Mouse (Mus musculus) gastrocnemius, adult 2 months (tissue): ENCODE results near the gene Atl2. TPM values are rescaled to one million over a fixed set of nuclear protein-coding genes. Genes with fewer than 3 reads are reported as not detected.

Source experiments
- DNase-seq: peaks from one replicate; pipeline ENCODE4 v3.0.0; 2022
- H3K27ac ChIP-seq: fragments of 200-600 bp; 2 replicates; pipeline ENCODE4 v1.8.1; 2022; ENCODE audit warnings: mild to moderate bottlenecking
- H3K4me3 ChIP-seq: fragments of 200-600 bp; 2 replicates; pipeline ENCODE4 v1.8.1; 2022; ENCODE audit warnings: mild to moderate bottlenecking, moderate library complexity
- CTCF ChIP-seq: fragments of 200-600 bp; IDR thresholded peaks from 2 replicates; pipeline ENCODE4 v1.8.1; 2022; ENCODE audit warnings: antibody characterized with exemption, mild to moderate bottlenecking, moderate library complexity
- intact Hi-C: fragments of 180-260 bp; cut with DNase I; formaldehyde crosslinking; loops from one replicate; pipeline ENCODE4 v1.15.1; 2025
- long read RNA-seq, 2 experiments: library from polyadenylated mRNA; stranded (forward); transcript quantifications; one replicate each; pipeline ENCODE4 v2.0.0; 2021
- total RNA-seq, 2 experiments: library from RNA; stranded (reverse); gene quantifications; 2 replicates each; pipeline ENCODE4 v1.2.3; 2021

Atl2 gene
- total RNA-seq = 100 to 1,000 TPM; 119 to 137 TPM
- long read RNA-seq, experiment 1, transcript Atl2-201 (13 exons, 3,618 nt) = major isoform, 316 of 351 reads
- long read RNA-seq, experiment 1, partial matches to known transcripts = 19 of 351 reads
- long read RNA-seq, experiment 1, other reads (novel, unspliced or antisense) = 14 of 351 reads
- long read RNA-seq, experiment 2, transcript Atl2-201 (13 exons, 3,618 nt) = major isoform, 264 of 301 reads
- long read RNA-seq, experiment 2, partial matches to known transcripts = 15 of 301 reads
- long read RNA-seq, experiment 2, other reads (novel, unspliced or antisense) = 21 of 301 reads

DNA sequence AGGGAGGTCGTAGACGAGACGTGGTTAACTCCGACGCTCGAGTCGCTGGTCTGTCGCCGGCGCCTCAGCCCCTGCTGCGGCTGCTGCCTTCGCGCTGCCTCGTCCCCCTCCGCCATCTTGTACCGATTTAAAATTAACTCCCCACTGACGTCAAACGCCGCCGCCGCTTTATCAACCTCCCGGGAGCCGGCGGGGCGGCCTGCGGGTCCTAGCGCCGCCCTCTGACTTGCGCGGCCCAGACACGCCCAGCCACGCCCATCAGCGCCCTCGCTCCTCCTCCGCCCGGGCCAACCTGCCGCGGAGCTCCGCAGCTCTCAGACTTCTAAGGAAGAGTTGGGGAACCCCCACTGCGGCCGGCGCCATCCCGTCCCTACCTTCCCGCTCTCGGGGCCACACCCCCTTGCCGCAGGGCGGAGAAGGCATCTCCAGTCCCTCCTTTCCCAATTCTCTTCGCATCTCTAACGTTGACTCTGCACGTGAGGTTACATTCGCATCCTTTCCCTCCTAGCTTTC lies at the start of gene Atl2:
TSS of gene Atl2 (minus strand) at position 213 of the 513 bp plus-strand sequence.
- Histone ChIP-seq H3K4me3 (peak within 1 kb of the TSS; percentile 90), H3K27ac (peak within 1 kb of the TSS; percentile 100)
- peak; percentile 97 for DNase-seq
- intact Hi-C loops = loop anchor here (1.0 to 5.0 kb wide), 4 partner anchors 21 to 99 kb away; no protein-coding TSS in a partner anchor
- no peak for TF ChIP-seq CTCF

DNA sequence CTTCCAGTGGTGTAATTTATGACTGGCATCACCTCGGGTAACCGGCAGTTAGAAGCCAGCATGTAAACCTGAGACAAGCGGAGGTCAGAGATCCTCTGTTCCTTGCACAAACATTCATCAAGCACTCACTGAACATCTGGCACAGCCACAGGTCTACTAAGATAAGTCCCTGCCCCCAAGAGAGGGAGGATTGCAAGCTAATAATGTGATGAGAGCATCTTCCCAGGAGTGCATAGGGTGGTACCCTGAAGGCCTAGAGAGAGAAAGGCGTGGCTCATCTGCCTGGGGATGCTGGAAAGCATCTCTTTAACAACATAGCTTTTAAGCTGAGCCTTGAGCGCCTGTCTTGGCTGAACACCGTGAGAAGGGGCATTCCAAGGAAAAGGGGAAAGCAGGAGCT lies 48.9 kb upstream of the Atl2 start:
- H3K27ac ChIP-seq = no peak overlapping the region
- DNase-seq = no peak
- no peak overlapping the region for H3K4me3 ChIP-seq
- no peak for TF ChIP-seq CTCF
- intact Hi-C loops = no loop called here

DNA sequence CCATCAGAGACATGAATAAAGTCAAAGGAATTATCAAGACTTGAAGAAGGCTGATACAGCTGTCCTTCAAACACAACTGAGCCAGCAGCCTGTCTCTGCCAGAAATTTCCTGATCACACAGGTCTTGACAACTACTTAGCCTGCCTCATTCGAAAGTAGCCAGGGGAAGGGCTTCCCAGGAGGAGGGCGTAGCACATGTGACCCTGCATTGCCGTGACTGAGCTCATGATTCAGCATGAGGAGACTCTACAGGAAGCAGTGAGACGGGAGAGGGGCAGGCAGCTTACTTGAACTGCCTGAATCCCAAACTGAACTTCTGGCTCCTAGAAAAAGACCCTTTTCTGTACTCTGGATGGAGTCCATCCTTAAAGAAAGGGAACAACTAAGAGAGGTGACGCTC lies 46.5 kb upstream of the Atl2 start:
- DNase-seq = no peak
- intact Hi-C loops = no loop called here
- Histone ChIP-seq H3K27ac (no peak overlapping the region), H3K4me3 (no peak overlapping the region)
- TF ChIP-seq CTCF = no peak

DNA sequence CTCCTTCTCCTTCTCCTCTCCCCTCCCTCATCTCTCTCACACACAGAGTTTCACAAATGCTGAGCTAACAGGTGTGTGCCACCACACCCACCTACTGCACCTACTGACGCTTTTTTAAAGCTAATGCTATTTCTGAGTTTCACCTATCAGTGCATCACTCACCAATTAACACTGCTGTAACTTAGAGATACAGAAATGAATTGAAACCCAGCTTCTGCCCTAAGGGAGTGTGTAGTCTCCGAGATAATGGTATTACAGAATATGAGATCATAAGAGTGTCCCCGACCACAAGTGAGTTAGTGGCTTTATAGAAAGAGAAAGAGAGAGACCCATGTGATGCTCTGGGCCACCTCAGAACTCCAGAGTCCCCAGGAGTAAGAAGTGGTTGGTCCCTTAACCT lies 43.2 kb upstream of the Atl2 start:
- Histone ChIP-seq H3K27ac (no peak overlapping the region), H3K4me3 (no peak overlapping the region)
- no peak for DNase-seq
- intact Hi-C loops = no loop called here
- no peak for TF ChIP-seq CTCF

DNA sequence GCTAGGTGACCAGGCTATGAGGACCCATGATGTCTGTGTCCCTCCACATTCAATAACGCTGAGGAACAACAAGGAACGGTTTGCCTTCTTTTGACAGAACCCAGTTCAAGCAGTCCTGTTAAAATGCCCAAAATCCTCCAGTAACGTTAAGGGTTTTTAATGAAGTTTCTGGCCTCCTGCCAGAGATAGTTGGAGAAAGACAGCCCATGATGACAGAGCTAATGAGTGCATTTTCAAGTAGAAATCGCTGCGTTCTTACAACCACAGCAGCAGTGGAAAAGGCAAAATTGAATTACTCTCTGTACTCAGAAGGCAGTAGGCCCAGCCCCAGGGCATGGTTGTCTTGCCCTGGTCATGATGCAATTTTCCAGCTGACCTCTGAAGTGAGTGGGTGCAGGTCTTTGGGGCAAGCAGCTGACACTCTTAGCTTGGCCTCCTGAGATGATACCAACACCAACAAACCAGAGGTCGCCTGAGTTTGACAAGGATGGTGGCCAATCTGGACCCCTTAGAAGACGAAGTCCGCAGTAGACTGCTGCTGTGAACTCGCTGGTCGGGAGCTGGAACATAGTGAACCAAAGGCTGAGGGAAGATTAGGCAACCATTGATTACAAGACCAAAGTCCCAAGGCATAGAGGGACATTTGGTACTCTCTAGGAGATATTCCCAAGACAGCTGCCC lies 42.1 kb upstream of the Atl2 start:
- intact Hi-C loops = no loop called here
- DNase-seq = no peak
- no peak for TF ChIP-seq CTCF
- Histone ChIP-seq H3K4me3 (no peak overlapping the region), H3K27ac (no peak overlapping the region)

DNA sequence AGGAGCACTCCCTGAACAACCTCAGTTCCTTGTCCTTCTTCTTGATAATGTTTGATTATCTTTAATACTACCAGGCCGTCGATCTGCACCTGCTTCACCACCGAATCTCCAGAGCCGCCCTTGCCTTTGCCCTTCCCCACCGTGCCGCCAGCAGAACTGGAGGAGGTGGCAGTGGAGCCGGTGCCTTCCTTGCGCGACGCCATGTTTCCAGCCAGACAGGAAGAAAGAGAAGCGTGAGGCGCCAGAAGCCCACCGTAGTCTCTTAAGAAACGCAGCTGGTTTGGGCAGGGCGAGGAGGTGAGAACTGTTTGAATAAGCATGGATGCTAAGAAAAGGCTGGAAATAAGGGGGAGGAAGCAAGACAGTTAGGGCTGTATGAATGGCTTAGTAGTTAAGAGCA lies 38.4 kb upstream of the Atl2 start:
- Histone ChIP-seq H3K27ac (no peak overlapping the region), H3K4me3 (no peak overlapping the region)
- TF ChIP-seq CTCF = no peak
- DNase-seq = no peak
- intact Hi-C loops = no loop called here

DNA sequence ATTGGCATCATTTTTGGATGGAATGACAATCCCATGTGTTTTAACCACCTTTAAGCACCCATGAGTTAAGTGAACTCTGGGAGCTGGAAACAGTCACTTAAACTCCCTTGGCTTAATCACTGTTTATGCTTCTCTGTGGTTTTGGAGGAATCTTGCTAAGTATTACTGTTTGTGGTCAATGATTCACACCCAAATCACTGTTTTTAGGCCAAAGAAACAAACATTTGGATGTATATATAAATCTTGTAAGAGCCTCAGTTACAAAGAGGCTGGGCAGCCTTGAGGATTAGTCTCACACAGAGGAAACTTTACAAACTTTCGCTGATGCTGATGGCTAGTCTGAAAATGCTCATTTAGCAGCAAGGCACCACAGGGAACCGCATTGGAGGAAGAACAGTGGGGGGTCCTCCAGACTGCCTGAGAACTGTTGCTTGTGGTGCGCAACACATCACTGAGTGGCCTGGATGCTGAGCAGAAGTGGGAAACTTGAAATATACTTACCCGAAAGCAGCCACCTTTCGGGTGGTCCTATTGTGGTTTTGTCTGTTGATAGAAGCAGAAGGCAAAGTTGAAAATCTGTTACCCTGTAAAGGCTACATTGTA lies 36.9 kb upstream of the Atl2 start:
- intact Hi-C loops = no loop called here
- TF ChIP-seq CTCF = no peak
- Histone ChIP-seq H3K27ac (no peak overlapping the region), H3K4me3 (no peak overlapping the region)
- no peak for DNase-seq

DNA sequence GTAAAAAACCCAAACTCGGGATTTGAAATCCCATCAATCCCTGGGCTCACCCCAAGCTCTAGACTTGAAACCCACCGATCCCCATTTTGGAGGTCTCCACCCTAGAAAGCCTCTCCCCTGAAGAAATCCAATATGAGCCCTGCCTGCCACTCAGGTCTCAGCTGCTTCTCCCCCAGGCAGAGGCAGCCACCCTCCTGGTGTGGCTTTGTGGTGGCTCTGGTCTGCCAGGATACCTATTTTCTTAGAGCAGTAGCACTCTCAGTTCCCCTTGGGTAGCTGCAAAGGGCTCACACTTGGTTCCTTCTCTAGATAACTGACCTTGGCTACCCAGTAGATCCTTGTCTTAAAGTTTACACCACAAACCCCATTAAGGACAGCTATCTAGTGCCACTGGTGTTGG lies 31.2 kb upstream of the Atl2 start:
- H3K4me3 ChIP-seq = no peak overlapping the region
- intact Hi-C loops = no loop called here
- DNase-seq = no peak
- no peak for TF ChIP-seq CTCF
- no peak overlapping the region for H3K27ac ChIP-seq

DNA sequence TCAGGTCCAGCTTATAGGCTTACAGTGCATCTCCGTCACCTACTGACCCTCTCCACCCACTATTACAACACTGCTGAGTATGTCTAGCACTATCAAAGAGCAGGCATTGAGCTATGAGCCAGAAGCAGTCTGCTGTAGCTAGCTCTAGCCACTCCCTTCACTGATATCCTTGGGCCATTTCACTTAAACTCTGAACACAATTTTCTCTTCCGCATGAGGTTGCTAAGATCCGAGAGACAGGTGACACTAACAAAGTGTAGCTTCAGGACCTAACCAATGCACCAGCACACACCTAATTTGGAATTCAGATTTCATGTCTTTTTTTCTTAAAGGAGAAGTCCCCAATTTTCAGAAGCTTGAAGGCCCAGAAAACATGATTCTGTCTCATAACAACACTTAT lies 30.6 kb upstream of the Atl2 start:
- no peak for DNase-seq
- Histone ChIP-seq H3K27ac (no peak overlapping the region), H3K4me3 (no peak overlapping the region)
- TF ChIP-seq CTCF = no peak
- intact Hi-C loops = no loop called here

DNA sequence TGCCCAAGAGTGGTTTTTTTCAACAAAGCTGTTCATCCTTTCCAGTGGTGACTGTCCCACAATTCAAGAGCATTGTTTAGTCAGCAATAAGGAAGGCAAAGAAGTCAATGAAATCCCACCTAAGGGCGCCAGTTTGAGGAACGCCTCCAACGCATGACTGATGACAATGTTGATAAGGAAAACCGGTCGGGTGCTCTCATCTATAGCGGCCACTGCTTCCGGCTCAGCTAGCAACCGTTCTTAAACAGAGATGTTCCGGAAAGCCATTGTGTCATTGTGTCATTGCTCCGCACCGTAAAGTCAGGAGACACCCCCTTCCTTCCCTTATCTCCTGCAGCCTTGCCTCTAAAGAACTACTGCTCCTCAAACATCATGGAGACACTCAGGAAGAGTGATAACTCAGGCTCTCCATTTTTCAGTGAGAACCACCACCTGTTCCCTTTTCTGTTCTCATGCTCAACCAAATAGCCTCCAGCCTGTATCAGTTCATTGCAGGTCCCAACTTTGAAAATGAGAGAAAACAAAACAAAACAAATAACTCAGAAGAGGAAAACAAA lies 30.0 kb upstream of the Atl2 start:
- no peak for TF ChIP-seq CTCF
- intact Hi-C loops = no loop called here

DNA sequence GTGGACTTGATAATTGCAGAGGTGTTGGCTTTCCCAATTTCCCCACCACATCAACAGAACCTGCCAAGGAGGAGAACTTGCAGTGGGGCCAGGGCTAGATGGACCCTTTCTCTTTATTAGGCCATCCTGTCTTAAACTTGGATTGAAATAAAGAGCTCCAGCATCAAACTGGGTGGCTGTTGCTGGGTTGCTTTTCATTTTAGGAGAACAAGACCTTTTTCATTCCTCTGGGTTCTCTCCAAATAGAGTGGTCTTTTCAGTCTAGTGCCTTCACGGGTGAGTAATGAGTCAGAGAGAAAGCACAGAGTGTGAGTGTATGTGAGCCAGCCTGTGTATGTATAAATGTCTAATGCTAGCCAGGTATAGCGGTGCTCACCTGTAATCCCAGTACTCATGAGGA lies 24.4 kb upstream of the Atl2 start:
- no peak for DNase-seq
- no peak overlapping the region for H3K4me3 ChIP-seq
- H3K27ac ChIP-seq = peak overlapping the region; percentile 38; the same call in 1 of the 2 replicates
- intact Hi-C loops = no loop called here
- no peak for TF ChIP-seq CTCF

More for the DNA sequence above, 30.0 kb upstream of the Atl2 start:
- no peak for DNase-seq
- Histone ChIP-seq H3K4me3 (no peak overlapping the region), H3K27ac (no peak overlapping the region)

DNA sequence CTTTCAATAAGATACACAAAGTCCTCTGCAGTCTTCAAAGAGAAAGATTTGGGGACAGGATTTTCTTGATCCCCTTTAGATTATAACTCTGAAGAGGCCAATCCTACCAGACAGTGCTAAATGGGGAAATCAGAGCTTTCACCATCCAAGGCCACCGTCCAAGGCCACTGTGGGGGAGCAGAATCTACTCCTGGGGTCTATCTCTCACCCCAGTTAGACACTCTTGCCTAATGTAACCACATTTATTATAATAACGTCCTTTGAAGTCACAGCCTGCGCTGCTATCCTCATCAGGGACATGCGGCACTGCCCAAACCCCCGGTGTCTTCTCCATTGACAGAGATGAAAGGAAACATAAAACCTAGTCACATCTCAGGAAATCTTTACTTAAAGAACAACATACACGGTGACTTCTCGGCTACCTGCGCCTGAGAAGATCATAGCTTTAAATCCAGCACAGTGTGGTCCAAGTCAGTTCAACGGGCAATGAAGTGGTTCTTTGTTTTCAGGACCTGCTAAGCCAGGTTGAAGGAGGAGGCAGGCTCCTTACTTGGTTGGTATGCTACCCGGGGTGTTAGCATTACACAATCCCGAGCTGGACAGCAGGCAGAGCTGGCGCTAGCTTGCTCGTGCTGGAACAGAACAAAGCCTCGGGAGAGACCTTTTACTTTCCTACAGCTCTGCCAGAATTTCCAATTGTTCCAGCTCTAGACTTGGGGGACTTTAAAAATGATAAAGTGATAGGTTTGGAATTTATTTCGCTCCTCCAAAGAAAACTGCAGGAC lies 23.8 kb upstream of the Atl2 start:
- peak; percentile 71 for DNase-seq
- no peak for TF ChIP-seq CTCF
- intact Hi-C loops = no loop called here
- H3K27ac ChIP-seq = peak overlapping the region; percentile 38; the same call in 1 of the 2 replicates
- H3K4me3 ChIP-seq = no peak overlapping the region; the same call in 1 of the 2 replicates
